ENCODE assay signal across 8 mouse cellular contexts in genomic region chr5:64363859-64364406, GRCm38 (mm10).
A peak's percentile ranks its signal among the peaks of the same experiment; 100 is the strongest.
DNase-seq lines count a peak whose midpoint lies in the region; ATAC-seq and TF ChIP-seq lines count a peak whose summit lies in the region.
"Had no signal": no experiment of that assay in that cellular context is flagged by ENCODE, and none has a peak within 500 bp of the region (broad histone marks: within the 10 kb centered on the region; RNA-seq: fewer than 3 reads in every experiment).

No protein-coding gene starts in this region.

- no peak overlapping the region for H3K4me3 ChIP-seq in layer of hippocampus, adult 2 months
- no peak overlapping the region for H3K4me3 ChIP-seq in embryonic fibroblast, embryonic 13.5 days (ENCODE audit: insufficient read depth, low read length)
- no peak overlapping the region for H3K4me3 ChIP-seq in intestine, postnatal 0 days (ENCODE audit: low read depth, low read length)
- H3K4me3 ChIP-seq in stomach, embryonic 14.5 days (ENCODE audit: low read depth, low read length): no peak overlapping the region

- TF ChIP-seq POLR2A in embryonic fibroblast, embryonic 13.5 days (IDR thresholded peaks at IDR 0.05; ENCODE audit: low read depth, low read length): no peak

- H3K9me3 ChIP-seq in intestine, postnatal 0 days (ENCODE audit: control insufficient read depth): no peaks in the 10 kb centered on the region
- no peaks in the 10 kb centered on the region for H3K9me3 ChIP-seq in stomach, embryonic 14.5 days (ENCODE audit: control insufficient read depth, low read depth, low read length)

- TF ChIP-seq CTCF in layer of hippocampus, adult 2 months (conservative IDR thresholded peaks at IDR 0.05): no peak
- TF ChIP-seq CTCF in embryonic fibroblast, embryonic 13.5 days (IDR thresholded peaks at IDR 0.05; ENCODE audit: borderline replicate concordance, insufficient read depth, low read length): no peak
- TF ChIP-seq CTCF in intestine, postnatal 0 days (IDR thresholded peaks at IDR 0.05; ENCODE audit: low read depth): no peak

- no peak overlapping the region for H3K9ac ChIP-seq in intestine, postnatal 0 days (ENCODE audit: low read depth, low read length)
- no peak overlapping the region for H3K9ac ChIP-seq in stomach, embryonic 14.5 days (replicated peaks; ENCODE audit: low read depth, low read length)
- H3K9ac ChIP-seq: lung, embryonic 14.5 days had no signal

- no peaks in the 10 kb centered on the region for H3K36me3 ChIP-seq in intestine, postnatal 0 days (ENCODE audit: control insufficient read depth, insufficient read depth)
- H3K36me3 ChIP-seq in stomach, embryonic 14.5 days (ENCODE audit: control insufficient read depth, insufficient read depth, low read length): no peaks in the 10 kb centered on the region

- 0 out of 2 replicates have a peak overlapping the region, but pooled peaks have one; percentile 9 for H3K4me2 ChIP-seq in intestine, postnatal 0 days (replicated peaks; ENCODE audit: low read depth)
- H3K4me2 ChIP-seq in stomach, embryonic 14.5 days (replicated peaks; ENCODE audit: low read depth, low read length): peak overlapping the region; percentile 13; the same call in 1 of the 2 replicates
- H3K4me2 ChIP-seq: lung, embryonic 14.5 days had no signal

- 49% methylated on average over 5 of the region's 5 CpGs for WGBS in intestine, postnatal 0 days
- 44% methylated on average over 5 of the region's 5 CpGs for WGBS in stomach, embryonic 14.5 days

- peak overlapping the region; percentile 88 for H3K27ac ChIP-seq in layer of hippocampus, adult 2 months
- H3K27ac ChIP-seq in embryonic fibroblast, embryonic 13.5 days (ENCODE audit: insufficient read depth, low read length): peak overlapping the region; percentile 22; the same call in 1 of the 2 replicates
- H3K27ac ChIP-seq in intestine, postnatal 0 days (ENCODE audit: low read depth, low read length): no peak overlapping the region
- H3K27ac ChIP-seq in stomach, embryonic 14.5 days (ENCODE audit: low read length): peak overlapping the region; percentile 80; the same call in 1 of the 2 replicates

- H3K27me3 ChIP-seq in intestine, postnatal 0 days (replicated peaks; ENCODE audit: control insufficient read depth, insufficient read depth, low read length): no peaks in the 10 kb centered on the region
- no peaks in the 10 kb centered on the region for H3K27me3 ChIP-seq in stomach, embryonic 14.5 days (ENCODE audit: control insufficient read depth, insufficient read depth, low read length)

- no peak for ATAC-seq in intestine, postnatal 0 days
- ATAC-seq in stomach, embryonic 14.5 days (ENCODE audit: insufficient number of reproducible peaks, insufficient read depth, low FRiP score, low read depth): no peak

- peaks cover 15% of the 10 kb centered on the region for H3K4me1 ChIP-seq in embryonic fibroblast, embryonic 13.5 days (ENCODE audit: control insufficient read depth, insufficient read depth, low read length)
- peaks cover 11% of the 10 kb centered on the region for H3K4me1 ChIP-seq in intestine, postnatal 0 days (replicated peaks; ENCODE audit: control insufficient read depth, insufficient read depth, low read length)
- H3K4me1 ChIP-seq in stomach, embryonic 14.5 days (ENCODE audit: control insufficient read depth, insufficient read depth, low read length): peaks cover 25% of the 10 kb centered on the region; the same call in 1 of the 2 replicates

- no peak for DNase-seq in layer of hippocampus, adult 2 months (ENCODE audit: low spot score in 2 of 2)
- no peak for DNase-seq in layer of hippocampus, adult 8-10 months (ENCODE audit: low spot score in 2 of 2)
- no peak for DNase-seq in urinary bladder, postnatal 14 days (ENCODE audit: low spot score)
- DNase-seq in embryo, embryonic 10.5 days (ENCODE audit: low spot score): no peak
